Mouse (Mus musculus) ES-CJ7 (cell line): Measurements from ENCODE around the gene Elp1.

Experiments
- DNase-seq: peaks from one replicate; pipeline ENCODE4 v3.0.0; 2011; ENCODE audit warnings: low read depth, low spot score

Gene Elp1

DNA sequence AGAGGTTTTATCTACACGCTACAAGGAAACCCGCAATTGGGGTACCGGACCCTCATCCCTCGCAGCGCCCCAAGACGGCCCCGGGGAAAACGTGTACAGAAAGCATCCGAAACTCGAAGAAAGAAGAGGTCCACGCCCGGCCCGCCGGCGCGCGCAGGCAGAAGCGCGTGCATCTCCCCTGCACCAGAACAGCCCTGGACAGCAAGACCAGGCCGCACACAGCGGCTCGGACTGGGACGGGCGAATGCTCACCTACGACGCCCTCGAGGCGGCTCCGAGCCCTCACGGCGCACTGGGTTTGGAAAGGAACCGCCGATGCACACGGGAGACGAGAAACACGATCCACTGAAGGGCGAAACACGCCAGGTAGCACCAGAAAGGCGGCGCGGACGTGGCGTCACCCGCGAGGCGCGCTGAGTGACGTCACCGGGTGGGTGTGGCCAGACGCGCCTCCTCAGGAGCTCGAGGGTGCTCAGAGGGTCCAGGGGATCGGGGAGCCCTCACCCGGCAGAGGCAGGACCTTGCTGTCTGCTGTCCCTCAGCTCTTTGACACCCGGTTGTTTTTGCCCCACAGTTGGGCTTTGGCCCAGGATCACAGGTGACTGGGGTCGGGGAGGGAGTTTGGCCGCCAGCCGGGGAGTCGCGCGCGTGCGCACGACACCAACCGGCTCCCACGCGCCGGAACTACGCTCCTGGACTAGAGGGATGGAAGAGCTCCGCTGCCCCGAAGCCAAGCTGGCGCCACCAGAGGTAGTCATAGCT lies at the start of gene Elp1, which contains the start of gene Fam206a:
Elp1 (minus strand) TSS at position 425 of the 762 bp plus-strand sequence.
Fam206a (plus strand) TSS at position 439 of the 762 bp plus-strand sequence.
- DNase-seq = peak; percentile 88

DNA sequence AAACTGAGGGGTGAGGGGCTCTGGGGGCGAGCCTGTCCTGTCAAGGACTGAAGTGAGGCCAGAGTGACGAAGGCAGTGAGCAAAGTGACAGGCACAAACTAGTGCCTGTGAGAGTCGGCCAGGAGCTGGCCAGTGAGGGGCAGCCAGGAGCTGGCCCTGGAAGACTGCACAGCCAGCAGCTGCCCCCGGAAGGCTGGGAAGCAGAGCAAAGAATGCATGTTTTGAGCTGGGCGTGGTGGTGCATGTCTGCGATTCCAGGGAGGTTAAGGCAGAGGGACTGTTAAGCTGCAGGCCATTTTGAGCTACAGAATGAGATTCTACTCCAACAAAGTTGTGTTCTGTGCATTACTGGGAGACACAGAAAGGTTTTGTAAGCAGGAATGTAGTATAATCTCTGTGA lies 48.6 kb upstream of the Elp1 start:
- DNase-seq = no peak

DNA sequence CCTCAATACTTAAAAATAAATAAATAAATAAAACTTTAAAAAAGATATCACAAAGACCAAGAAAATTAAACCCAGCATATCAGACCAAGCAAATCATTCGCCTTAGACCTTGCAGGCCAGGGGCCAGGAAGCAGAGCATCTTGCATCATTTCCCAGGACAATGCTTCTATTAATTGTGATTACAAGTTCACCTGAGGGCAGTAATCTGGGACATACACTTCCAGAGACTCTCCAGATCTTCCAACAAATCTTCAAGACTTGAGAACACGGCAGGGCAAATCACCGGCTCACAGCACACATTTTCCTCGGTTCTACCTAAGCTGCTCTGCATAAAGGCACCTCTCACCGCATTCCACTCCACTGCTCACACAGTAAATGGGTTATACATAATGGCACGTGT lies 45.9 kb upstream of the Elp1 start:
- DNase-seq = no peak

DNA sequence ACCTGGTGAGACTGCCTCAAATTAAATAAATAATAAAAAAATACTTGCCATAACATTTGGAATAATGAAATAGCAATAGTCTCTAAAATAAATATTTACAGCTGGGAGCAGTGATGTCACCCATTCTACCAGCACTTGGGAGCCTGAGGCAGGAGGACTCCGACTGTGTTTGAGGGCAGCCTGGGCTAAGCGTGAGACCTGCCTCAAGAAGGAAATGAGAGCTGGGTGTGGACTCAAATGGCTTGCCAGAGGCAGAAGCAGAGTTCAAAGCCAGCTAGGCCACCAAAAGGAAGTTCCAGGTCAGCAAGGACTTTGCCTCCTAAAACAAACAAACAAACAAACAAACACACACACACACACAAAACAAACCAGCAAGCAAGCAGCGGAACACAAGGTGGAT lies 45.3 kb upstream of the Elp1 start:
- DNase-seq = no peak

DNA sequence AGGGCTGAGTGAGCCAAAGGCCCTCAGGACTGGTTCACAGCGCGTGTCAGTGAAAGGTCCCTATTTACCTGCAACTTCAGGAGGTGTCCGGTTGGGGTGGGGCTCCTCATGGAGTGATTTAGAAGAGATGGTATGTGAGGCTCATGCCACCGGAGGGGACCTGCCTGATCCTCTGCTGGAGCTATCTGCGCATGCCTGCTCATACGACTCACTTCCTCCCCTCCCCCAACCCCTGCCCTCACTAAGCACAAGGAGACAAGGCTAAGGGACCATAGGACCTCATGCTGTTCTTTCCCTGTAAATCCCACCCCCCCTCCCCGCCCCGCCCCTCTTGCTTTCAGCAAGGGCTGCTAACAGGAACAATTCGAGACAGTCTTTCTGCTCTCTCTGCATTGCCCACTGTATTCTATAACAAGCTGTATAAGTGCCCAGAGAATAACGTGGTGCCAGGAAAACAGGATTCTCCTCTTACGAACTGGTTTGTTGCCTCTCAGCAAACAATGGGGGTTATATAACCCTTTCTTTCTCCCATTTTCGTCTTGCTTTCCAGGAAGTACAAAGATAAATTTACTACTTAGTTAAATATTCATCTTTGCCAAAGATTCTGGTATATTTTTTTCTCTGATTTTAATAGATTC lies 43.9 kb upstream of the Elp1 start:
- DNase-seq = peak; percentile 95

DNA sequence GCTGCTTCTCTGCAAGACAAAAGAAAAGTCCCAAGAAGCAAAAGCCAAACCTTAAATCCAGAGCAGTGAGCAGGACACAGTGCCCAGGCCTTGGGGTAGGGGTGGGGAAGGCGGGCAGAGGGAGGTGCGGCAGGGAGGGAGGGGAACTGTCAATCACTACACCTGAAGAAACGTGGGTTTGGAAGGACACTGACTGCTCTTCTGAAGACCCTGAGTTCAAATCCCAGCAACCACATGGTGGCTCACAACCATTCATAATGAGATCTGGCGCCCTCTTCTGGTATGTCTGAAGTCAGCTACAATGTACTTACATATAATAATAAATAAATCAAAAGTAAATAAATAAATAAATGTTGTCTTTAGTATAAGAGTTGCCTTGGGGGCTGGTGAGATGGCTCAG lies 42.8 kb upstream of the Elp1 start:
- DNase-seq = peak; percentile 42

DNA sequence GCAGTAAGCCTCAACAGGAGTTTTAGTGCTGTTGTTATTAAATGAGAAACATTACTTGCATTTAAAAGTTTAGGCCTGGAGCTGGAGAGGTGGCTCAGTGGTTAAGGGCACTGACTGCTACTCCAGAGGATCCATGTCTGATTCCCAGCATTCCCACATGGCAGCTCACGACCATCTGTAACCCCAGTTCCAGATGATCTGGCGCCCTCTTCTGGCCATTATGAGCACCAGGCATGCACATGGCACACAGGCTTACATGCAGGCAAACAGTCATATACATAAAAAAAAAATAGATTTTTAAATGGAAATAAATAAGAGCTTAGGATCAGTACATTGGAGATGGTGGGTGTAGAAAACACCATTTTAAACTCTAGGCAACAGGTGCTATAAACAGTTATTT lies 41.8 kb upstream of the Elp1 start:
- DNase-seq = peak; percentile 60

DNA sequence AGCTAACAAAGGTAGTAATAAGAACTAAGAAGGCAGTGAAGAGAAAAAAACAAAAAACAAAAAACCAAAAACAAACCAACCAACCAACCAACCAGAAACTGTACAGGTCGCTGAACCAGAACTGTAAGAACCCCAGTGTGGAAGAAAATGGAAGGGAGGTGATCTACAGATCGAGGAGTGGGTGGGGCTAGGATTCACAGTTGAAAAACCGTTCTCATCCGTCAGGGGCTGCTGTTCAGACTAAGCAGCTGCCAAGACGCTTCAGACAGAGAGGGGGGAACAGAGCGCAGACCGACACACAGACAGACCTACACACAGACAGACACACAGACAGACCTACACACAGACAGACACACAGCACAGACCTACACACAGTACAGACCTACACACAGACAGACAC lies 40.4 kb upstream of the Elp1 start:
- DNase-seq = no peak

DNA sequence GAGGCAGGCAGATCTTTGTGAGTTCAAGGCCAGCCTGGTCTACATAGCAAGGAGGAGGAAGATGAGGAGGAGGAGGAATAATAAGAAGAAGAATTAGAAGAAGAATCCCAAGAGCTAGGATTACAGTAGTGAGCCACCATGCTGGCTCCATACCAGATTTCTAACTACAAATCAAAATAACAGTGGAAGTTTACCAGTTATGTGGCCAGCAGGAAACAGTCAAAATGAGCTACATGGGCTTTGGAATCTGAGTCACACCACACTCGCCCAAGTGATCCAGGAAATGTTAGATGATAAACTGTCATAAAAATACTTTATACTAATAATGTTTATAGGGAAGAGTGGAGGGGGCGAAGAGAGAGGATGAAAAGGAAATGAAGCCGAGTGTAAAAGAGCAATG lies 38.2 kb upstream of the Elp1 start:
- DNase-seq = no peak

DNA sequence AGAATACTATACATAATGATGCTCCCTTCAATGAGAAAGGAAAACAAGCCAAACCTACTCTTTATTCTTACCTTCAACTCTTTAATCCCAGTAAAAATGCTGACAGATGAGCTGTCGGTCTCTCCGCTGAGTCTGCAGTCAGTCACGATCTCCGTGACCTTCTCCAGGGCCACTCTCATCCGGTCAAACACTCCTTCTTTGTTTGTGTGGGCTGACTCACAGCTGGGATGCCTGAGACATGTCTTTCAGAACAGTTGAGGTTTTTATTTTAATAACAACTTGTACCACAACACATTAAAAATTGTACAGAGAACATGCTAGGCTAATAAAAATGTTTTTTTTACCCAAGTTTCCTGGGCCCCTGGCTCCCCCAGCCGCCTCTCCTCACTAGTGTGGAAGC lies 35.5 kb upstream of the Elp1 start:
- DNase-seq = no peak

DNA sequence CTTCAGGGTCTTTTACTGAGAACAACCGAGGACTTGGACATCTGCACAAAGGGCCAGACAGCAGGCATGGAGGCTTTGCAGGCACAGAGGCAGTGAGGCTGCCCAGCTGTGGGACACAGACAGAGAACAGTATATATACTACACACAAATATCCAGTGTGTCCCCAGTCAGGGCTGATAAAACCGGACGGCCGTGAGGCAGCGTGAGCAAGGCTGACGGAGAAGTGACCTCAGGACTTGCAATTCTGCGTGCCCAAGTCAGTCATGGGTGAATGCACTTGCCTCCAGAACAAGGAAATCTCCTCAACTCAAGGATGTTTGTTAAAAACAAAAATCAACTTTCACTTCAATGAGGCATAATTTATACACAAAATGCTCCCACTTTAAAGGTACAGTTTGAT lies 29.9 kb upstream of the Elp1 start:
- no peak for DNase-seq

DNA sequence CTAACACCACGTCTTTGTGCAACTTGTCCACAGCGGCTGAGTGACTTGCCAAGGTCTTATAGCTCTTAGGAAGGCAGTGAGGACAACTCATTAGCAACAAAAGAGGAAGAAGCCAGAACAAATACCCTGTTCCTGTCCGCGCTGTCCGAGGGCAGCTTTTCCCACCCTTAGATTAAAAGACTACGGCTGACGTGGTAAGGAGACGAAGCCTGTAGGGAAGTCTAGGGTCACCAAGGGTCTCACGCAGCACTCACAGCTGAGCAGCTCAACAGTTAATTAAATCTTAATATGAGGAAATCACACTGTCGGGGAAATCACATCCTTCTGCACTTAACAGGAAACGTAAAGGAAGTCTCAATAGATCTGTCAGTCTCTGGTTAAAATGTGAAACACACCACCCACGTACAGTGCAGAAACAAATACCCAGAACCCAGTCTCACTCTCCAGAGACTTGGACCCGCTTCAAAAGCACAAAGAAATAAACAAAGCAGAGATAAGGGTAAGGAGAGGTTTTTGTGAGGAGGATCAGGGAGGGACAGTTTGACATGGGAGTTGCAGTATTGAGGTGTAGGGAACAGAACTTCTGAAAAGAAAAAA lies 29.0 kb upstream of the Elp1 start:
- no peak for DNase-seq

DNA sequence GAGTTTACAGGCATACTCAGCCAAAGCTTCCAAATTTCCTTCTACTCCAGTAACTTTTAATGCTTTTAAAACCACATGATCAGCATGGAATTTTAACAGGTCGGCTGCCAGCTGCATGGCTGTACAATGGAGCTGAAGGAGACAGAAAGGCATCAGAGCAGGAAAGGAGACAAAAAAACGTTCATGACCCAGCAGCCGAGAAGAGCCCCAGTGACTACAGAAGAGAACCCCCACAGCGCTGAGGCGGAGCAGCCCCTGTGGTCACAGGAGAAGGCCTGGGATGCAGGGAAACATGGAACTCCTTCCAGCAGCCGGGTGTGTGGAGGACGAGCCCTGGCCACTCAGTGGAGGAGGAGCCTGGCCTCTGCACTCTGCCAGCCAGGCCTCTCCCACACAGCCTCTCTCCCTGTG lies 27.4 kb upstream of the Elp1 start:
- DNase-seq = no peak

DNA sequence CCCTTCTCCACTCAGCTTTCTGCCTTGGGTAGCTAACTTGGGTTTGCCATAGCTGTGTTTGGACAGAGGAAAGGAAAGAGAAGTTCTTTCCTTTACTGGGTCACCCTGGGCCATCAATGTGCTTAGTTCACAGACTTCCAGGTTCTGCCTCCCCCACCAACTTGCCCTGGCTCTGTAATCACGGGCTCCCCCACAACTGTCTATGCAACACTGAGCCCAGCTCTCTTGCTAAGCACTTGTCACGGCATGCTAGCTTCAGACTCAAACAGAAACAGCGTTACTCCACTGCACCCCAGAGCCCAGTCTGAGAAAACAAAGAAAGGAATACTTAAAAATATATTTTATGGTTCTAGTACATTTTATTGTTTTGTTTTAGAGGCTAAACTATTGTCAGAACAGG lies 26.8 kb upstream of the Elp1 start:
- DNase-seq = no peak

DNA sequence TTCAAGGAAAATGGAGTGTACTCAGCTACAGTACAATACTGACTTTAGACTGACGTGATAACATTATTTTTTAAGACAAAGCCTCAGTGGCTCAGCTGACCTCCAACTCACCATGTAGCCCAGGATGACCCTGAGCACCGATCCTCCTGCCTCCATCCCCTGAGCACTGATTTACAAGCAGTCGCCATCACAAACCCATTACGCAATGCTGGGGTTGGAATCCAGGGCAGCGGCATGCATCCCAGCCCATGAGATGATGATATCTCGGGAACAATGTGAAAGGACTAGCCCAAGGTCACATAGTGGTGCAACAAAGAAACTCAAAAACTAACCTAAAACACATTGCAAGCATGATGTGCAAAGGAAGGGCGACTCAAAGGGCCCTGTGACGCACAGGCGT lies 22.1 kb upstream of the Elp1 start:
- no peak for DNase-seq

DNA sequence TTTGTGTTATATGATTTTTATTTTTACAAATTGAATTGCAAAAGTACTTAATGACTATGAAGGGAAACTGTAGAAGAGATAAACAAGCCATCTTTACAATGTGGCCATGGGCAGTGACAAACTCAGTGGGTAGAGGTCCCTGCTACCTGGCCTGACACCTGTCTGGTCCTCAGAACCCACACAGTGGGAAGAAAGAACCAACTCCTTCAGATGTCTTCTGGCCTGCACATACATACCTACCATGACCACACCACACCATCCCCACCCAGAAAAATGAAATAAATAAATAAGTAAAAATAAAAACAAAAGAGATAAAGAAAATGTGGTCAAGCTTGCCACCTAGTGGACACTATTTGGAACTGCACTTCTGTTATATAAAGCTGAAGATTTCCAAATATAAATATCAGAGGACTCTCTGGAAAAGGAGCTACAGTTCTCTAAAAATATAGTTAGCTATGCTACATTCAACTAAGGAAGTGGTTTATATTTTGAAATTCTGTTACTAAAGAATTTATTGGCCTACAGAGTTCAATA lies 18.0 kb upstream of the Elp1 start:
- no peak for DNase-seq

DNA sequence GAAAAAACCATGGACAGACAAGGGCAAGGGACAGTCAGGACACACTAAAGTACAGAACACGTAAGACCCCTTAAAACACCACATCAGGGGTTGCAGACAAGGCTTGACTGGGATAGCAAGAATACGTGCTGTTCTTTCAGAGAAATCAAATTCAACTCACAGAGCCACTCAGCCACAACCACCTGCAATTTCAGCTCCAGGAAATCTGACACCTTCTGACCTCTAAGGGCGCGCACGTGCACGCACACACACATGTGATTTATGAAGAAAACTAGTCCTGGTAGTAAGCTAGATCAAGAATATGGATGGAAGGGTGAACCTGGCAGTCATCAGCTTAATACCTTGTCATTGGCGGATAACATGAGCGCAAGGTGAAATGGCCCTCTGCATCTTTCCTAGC lies 13.0 kb upstream of the Elp1 start:
- DNase-seq = no peak

DNA sequence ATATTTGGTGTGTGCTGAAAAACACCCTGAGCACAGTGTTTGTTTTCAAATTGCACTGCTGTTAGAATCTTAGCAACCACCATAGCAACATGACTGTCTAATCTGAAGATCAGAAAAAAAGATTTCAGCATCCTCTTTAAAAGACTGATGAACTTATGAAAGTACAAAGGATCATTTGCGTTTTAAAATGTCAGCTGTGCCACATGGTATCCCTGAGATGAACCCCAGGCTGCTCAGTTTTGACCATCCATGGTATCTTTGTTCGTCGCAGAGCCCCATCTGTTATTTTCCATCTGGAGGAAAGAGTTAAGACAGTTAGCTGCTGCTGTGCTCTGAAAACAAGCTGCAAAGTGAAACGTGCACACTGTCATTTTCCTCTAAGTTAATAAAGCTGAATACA lies 10.0 kb upstream of the Elp1 start:
- DNase-seq = no peak

DNA sequence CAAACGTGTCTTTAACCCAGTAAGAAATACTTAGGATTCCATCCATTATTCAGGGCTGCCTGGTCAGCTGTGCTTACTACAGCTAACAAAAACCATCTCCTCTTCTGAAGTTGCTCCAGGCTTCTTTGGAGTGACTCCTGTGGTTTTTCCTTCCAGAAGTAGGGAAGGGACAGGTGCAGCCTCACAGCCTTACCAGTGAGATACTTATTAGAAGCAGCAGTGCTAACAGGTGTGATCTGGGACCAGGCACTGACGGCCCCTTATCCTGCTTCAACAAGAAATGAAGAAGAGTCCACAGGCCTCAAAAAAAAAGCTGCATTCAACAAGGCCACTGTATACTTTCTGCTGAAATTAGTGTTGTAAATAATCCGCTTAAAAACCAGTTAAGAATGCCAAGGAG lies 9.5 kb upstream of the Elp1 start:
- no peak for DNase-seq

DNA sequence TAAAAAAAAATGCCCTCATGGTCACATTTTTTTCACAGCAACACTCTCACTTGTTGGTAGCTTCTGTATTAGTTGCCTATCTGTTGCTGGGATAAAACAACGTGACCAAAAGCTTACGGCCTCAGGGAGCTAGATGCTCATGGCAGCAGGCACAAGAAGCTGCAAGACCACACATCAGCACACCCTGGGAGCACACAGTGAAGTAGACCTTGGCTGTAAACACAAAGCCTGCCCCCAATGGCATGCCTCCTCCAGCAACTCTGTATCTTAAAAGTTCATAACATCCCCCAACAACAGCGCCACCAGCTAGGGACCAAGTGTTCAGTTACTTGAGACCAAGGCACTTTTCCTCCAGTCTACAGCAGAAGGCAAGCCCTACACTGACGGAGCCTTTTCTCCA lies 6.9 kb upstream of the Elp1 start:
- DNase-seq = no peak

DNA sequence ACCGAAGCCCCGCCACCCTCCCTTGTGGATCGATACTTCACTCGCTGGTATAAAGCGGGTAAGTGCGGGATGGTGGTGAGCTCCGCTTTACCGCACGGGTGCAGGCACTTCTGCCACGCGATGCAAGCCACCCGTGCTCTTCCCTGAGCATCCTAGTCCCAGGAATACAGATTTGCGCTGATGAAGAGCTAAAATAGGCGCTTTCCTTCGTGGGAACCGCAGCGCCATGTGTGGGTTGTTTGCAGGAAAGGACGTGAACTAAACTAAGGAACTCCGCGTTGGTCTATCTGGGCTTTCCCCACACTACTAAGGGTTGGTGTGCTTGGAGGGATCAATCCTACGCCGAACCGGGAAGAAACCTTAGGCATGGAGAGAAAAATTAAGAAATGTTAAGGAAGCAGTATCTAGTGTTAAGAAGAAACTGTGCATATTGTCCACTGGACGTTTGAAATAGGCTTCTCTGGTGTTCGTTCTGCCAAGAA lies 579 bp upstream of the Elp1 start:
- no peak for DNase-seq

DNA sequence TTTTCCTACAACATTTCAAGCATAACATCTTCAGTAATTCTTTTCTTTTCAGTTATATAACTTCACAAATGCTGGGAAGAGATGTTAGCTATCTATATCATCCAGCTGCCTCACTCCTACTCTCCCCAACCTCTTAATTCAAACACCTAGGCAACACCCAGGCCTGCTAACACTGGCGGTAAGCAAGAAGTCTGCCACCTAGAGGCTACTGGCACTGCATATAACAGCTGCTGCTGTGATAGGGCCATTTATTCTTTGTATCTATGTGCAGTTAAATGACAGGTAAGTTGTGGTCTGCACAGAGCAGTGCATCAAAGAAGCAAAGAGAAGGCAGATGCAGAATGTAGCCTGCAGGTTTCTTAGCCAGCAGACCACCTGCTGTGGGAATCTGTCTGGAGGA lies 10.8 kb downstream of the Elp1 start:
- peak; percentile 48 for DNase-seq

DNA sequence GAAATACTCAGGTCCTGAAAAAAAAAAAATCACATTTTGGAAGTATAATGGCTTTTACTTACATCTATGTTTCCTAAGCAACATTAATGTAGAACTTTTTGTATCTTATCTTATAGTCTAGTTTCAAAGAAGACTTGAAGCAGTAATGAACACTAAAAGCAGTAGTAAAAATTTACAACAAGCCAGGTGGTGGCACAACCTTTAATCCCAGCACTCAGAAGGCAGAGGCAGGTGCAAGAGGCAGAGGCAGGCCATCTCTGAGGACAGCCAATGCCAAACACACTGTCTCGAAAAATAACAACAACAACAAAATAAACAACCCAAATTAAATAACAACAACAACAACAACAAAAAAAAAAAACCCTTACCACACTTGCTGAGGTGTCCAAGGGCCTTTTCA lies 31.1 kb downstream of the Elp1 start:
- no peak for DNase-seq
